Mouse (Mus musculus) kidney, postnatal 4 days (tissue): Measurements from ENCODE around the gene Plin5.
A peak's percentile ranks its signal among the peaks of the same experiment; 100 is the strongest.
"Not testable (repeated sequence)": the region's sequence is repeated elsewhere in the genome, so short reads cannot be mapped to it uniquely, and the experiment has no call there.

Experiments used
- DNase-seq, 2 experiments: peaks; one replicate each; pipeline ENCODE4 v3.0.0; 2021; ENCODE audit warnings: mixed read lengths in 2 of 2

Gene Plin5

GRCm38 (mm10) chr17:56107736-56108135 lies 9.7 kb downstream of the Plin5 start:
- no peak for DNase-seq

- DNase-seq: no peak
These were observed 10.4 kb downstream of the Plin5 start for GRCm38 (mm10) chr17:56106981-56107380.

GRCm38 (mm10) chr17:56106436-56106835 lies 11.0 kb downstream of the Plin5 start:
- not testable (repeated sequence) for DNase-seq

GRCm38 (mm10) chr17:56104821-56105220 lies 12.6 kb downstream of the Plin5 start:
- not testable (repeated sequence) for DNase-seq

- DNase-seq: no peak
These were observed 13.7 kb downstream of the Plin5 start for GRCm38 (mm10) chr17:56103465-56104285.

GRCm38 (mm10) chr17:56102927-56103326 lies 14.5 kb downstream of the Plin5 start:
- no peak for DNase-seq

GRCm38 (mm10) chr17:56102158-56102557 lies 15.2 kb downstream of the Plin5 start:
- no peak for DNase-seq

- no peak for DNase-seq
These were observed 16.6 kb downstream of the Plin5 start for GRCm38 (mm10) chr17:56100811-56101210.

- DNase-seq: no peak
These were observed 18.5 kb downstream of the Plin5 start for GRCm38 (mm10) chr17:56098711-56099572.

GRCm38 (mm10) chr17:56098180-56098579 lies 19.2 kb downstream of the Plin5 start:
- DNase-seq: no peak

- no peak for DNase-seq
These were observed 20.5 kb downstream of the Plin5 start for GRCm38 (mm10) chr17:56096883-56097282.

- no peak for DNase-seq
These were observed 24.6 kb downstream of the Plin5 start for GRCm38 (mm10) chr17:56092794-56093193.

GRCm38 (mm10) chr17:56092312-56092711 lies 25.1 kb downstream of the Plin5 start:
- no peak for DNase-seq

GRCm38 (mm10) chr17:56080781-56081585 lies 36.4 kb downstream of the Plin5 start:
- peak; percentile 67 to 75 for DNase-seq

- DNase-seq: no peak
These were observed 37.5 kb downstream of the Plin5 start for GRCm38 (mm10) chr17:56079921-56080320.

GRCm38 (mm10) chr17:56078880-56079795 lies 38.3 kb downstream of the Plin5 start, which contains the start of gene Hdgfl2:
Gene Hdgfl2, plus strand, starts transcription at chr17:56079634.
- DNase-seq: peak; percentile 100

- peak; percentile 13 to 22 for DNase-seq
These were observed 39.0 kb downstream of the Plin5 start for GRCm38 (mm10) chr17:56078361-56078760.

GRCm38 (mm10) chr17:56077523-56077922 lies 39.9 kb downstream of the Plin5 start:
- no peak for DNase-seq

GRCm38 (mm10) chr17:56074827-56075208 lies 42.6 kb downstream of the Plin5 start, which contains the start of gene Ubxn6:
Gene Ubxn6, minus strand, starts transcription at chr17:56075028.
- DNase-seq: peak; percentile 99 to 100

- peak; percentile 95 to 96 for DNase-seq
These were observed 43.1 kb downstream of the Plin5 start for GRCm38 (mm10) chr17:56074097-56074826.

GRCm38 (mm10) chr17:56072243-56072642 lies 45.2 kb downstream of the Plin5 start:
- DNase-seq: no peak
